Mouse (Mus musculus) CD4-positive helper T cell, adult 2 months (primary cell): ENCODE data around the gene Cacna2d1.

Experiments used
- DNase-seq: peaks from one replicate; pipeline ENCODE4 v3.0.0-alpha.2; 2012; ENCODE audit warnings: low read depth, missing footprints, low spot score

Cacna2d1 gene

GRCm38 (mm10) chr5:16056795-16057194 is 122.3 kb downstream of the Cacna2d1 start:
- no peak for DNase-seq

- DNase-seq: no peak
Observed at GRCm38 (mm10) chr5:16062773-16063172, 128.3 kb downstream of the Cacna2d1 start.

GRCm38 (mm10) chr5:16063273-16063672 is 128.8 kb downstream of the Cacna2d1 start:
- no peak for DNase-seq

- DNase-seq: no peak
Observed at GRCm38 (mm10) chr5:16063949-16064348, 129.5 kb downstream of the Cacna2d1 start.

- DNase-seq: no peak
Observed at GRCm38 (mm10) chr5:16065816-16066215, 131.3 kb downstream of the Cacna2d1 start.

GRCm38 (mm10) chr5:16082253-16082652 is 147.8 kb downstream of the Cacna2d1 start:
- DNase-seq: no peak

- no peak for DNase-seq
Observed at GRCm38 (mm10) chr5:16086979-16087902, 152.8 kb downstream of the Cacna2d1 start.

GRCm38 (mm10) chr5:16087995-16088394 is 153.5 kb downstream of the Cacna2d1 start:
- DNase-seq: no peak

- DNase-seq: no peak
Observed at GRCm38 (mm10) chr5:16092540-16092939, 158.0 kb downstream of the Cacna2d1 start.

- DNase-seq: no peak
Observed at GRCm38 (mm10) chr5:16093071-16093693, 158.7 kb downstream of the Cacna2d1 start.

GRCm38 (mm10) chr5:16095345-16095744 is 160.9 kb downstream of the Cacna2d1 start:
- DNase-seq: no peak

- DNase-seq: no peak
Observed at GRCm38 (mm10) chr5:16098766-16099165, 164.3 kb downstream of the Cacna2d1 start.

- no peak for DNase-seq
Observed at GRCm38 (mm10) chr5:16101820-16102219, 167.3 kb downstream of the Cacna2d1 start.

GRCm38 (mm10) chr5:16105701-16106100 is 171.2 kb downstream of the Cacna2d1 start:
- no peak for DNase-seq

GRCm38 (mm10) chr5:16110643-16111042 is 176.2 kb downstream of the Cacna2d1 start:
- no peak for DNase-seq

- no peak for DNase-seq
Observed at GRCm38 (mm10) chr5:16113879-16114278, 179.4 kb downstream of the Cacna2d1 start.

GRCm38 (mm10) chr5:16121334-16121733 is 186.8 kb downstream of the Cacna2d1 start:
- no peak for DNase-seq

GRCm38 (mm10) chr5:16122110-16122509 is 187.6 kb downstream of the Cacna2d1 start:
- no peak for DNase-seq

- no peak for DNase-seq
Observed at GRCm38 (mm10) chr5:16134286-16135094, 200.0 kb downstream of the Cacna2d1 start.

GRCm38 (mm10) chr5:16135986-16136385 is 201.5 kb downstream of the Cacna2d1 start:
- no peak for DNase-seq

- no peak for DNase-seq
Observed at GRCm38 (mm10) chr5:16136839-16137238, 202.3 kb downstream of the Cacna2d1 start.

GRCm38 (mm10) chr5:16146602-16147001 is 212.1 kb downstream of the Cacna2d1 start:
- DNase-seq: no peak
